Mouse (Mus musculus): ENCODE measurements around the gene Nudcd3. TPM values are rescaled to one million over a fixed set of nuclear protein-coding genes. Genes with fewer than 3 reads are reported as not detected.

Gene Nudcd3
- total RNA-seq, 1 experiment, result 59.3 TPM

- H3K9ac ChIP-seq (ENCODE audit: insufficient read depth, low read depth, low read length, poor library complexity, severe bottlenecking), result no peak overlapping the region
- peaks cover 2 to 21% of the 10 kb centered on the region in 2 experiments; a peak in 2 of 4 replicates for H3K4me1 ChIP-seq (ENCODE audit: control insufficient read depth in 2 of 2, insufficient read depth in 2 of 2, low read length in 2 of 2, poor library complexity in 1 of 2)
- in situ Hi-C loops (cut with MboI; ENCODE audit: low sequenced_read_pairs in 2 of 2, unreplicated experiment in 2 of 2), result no loop called here
- no peaks in the 10 kb centered on the region for H3K36me3 ChIP-seq (ENCODE audit: control insufficient read depth, insufficient read depth, low read length, poor library complexity, severe bottlenecking)
- H3K27ac ChIP-seq (ENCODE audit: insufficient read depth, low read depth, low read length, poor library complexity, severe bottlenecking), result no peak overlapping the region
- peak overlapping the region in 1 of 2 experiments; percentile 14; a peak in 1 of 4 replicates for H3K4me3 ChIP-seq (ENCODE audit: insufficient read depth in 1 of 2, low read depth in 1 of 2, low read length in 2 of 2, poor library complexity in 1 of 2, severe bottlenecking in 1 of 2)
- DNase-seq (ENCODE audit: low read depth, low spot score), result no peak
- H3K9me3 ChIP-seq (ENCODE audit: control insufficient read depth, insufficient read depth, low read depth, low read length), result no peaks in the 10 kb centered on the region
- TF ChIP-seq HCFC1 (IDR thresholded peaks at IDR 0.05; ENCODE audit: borderline replicate concordance, insufficient read depth, low read length), result no peak
- no peak for TF ChIP-seq ZC3H11A (IDR thresholded peaks at IDR 0.05; ENCODE audit: borderline replicate concordance, low read depth, low read length)
- no peak for TF ChIP-seq CHD2 (IDR thresholded peaks at IDR 0.05; ENCODE audit: low read depth, low read length)
- TF ChIP-seq MAFK (IDR thresholded peaks at IDR 0.05; ENCODE audit: insufficient read depth, low read depth, low read length), result no peak
- no peak for TF ChIP-seq ZNF384 (IDR thresholded peaks at IDR 0.05; ENCODE audit: low read depth, low read length)
Measured at GRCm38 (mm10) chr11:6061891-6062290, 138.3 kb downstream of the Nudcd3 start.

DNA sequence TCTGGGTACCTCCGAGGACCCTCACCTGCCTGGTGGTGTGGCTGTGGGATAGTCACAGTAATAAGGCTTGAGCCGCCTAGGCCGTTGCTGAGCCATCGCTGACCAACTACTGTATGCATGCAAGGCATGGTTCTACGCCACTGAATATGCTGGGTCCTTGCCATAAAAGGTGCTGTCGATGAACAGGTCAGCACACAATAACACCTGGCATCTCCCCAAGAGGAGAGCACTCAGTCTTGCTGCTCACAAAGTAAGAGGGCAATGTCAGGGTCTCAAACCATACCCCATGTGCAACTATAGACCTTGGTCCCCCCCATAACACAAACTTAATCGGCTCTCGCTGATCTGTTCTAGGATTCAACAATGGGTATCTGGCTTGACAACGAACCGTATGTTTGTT lies 141.1 kb downstream of the Nudcd3 start:
- Histone ChIP-seq H3K36me3 (ENCODE audit: control insufficient read depth, insufficient read depth, low read length, poor library complexity, severe bottlenecking) (no peaks in the 10 kb centered on the region), H3K4me3 (ENCODE audit: insufficient read depth in 1 of 2, low read depth in 1 of 2, low read length in 2 of 2, poor library complexity in 1 of 2, severe bottlenecking in 1 of 2) (no peak overlapping the region), H3K27ac (ENCODE audit: insufficient read depth, low read depth, low read length, poor library complexity, severe bottlenecking) (no peak overlapping the region), H3K4me1 (ENCODE audit: control insufficient read depth in 2 of 2, insufficient read depth in 2 of 2, low read length in 2 of 2, poor library complexity in 1 of 2) (peaks cover 0 to 16% of the 10 kb centered on the region in 2 experiments; a peak in 2 of 4 replicates), H3K9ac (ENCODE audit: insufficient read depth, low read depth, low read length, poor library complexity, severe bottlenecking) (no peak overlapping the region), H3K9me3 (ENCODE audit: control insufficient read depth, insufficient read depth, low read depth, low read length) (no peaks in the 10 kb centered on the region)
- in situ Hi-C loops (cut with MboI; ENCODE audit: low sequenced_read_pairs in 2 of 2, unreplicated experiment in 2 of 2), result no loop called here
- no peak for DNase-seq (ENCODE audit: low read depth, low spot score)
- no peak for TF ChIP-seq MAFK (IDR thresholded peaks at IDR 0.05; ENCODE audit: insufficient read depth, low read depth, low read length)

Other genes with a start within 250 kb of the Nudcd3 start
- gene Ykt6, start 244.7 kb downstream of the Nudcd3 start, total RNA-seq (2012; rRNA removed), result 63.7 and 72.2 TPM in 2 replicates
- 6.4 and 14.1 TPM in 2 replicates for gene Camk2b, start 134.1 kb downstream of the Nudcd3 start, total RNA-seq (2012; rRNA removed)
- gene A730071L15Rik, start 386 bp downstream of the Nudcd3 start, total RNA-seq (2012; rRNA removed), result 0.58 and 1.2 TPM in 2 replicates
- 0.40 and 0.48 TPM in 2 replicates for gene Npc1l1, start 29.7 kb upstream of the Nudcd3 start, total RNA-seq (2012; rRNA removed)
- 170 and 199 TPM in 2 replicates for gene Ddx56, start 67.4 kb upstream of the Nudcd3 start, total RNA-seq (2012; rRNA removed)
- 79.7 and 98.6 TPM in 2 replicates for gene Tmed4, start 74.5 kb upstream of the Nudcd3 start, total RNA-seq (2012; rRNA removed)
- gene Ogdh, start 91.2 kb upstream of the Nudcd3 start, total RNA-seq (2012; rRNA removed), result 68.4 and 69.6 TPM in 2 replicates
- gene Zmiz2, start 188.7 kb upstream of the Nudcd3 start, total RNA-seq (2012; rRNA removed), result 19.6 and 22.6 TPM in 2 replicates
- 4,715 and 6,168 TPM in 2 replicates for gene Ppia, start 215.0 kb upstream of the Nudcd3 start, total RNA-seq (2012; rRNA removed)
- gene H2afv, start 244.0 kb upstream of the Nudcd3 start, total RNA-seq (2012; rRNA removed), result 192 and 294 TPM in 2 replicates